Mouse (Mus musculus) liver, embryonic 11.5 days (tissue): Measurements from ENCODE around the gene 4930568D16Rik. TPM values are rescaled to one million over a fixed set of nuclear protein-coding genes. Genes with fewer than 3 reads are reported as not detected.

Experiments used
- ATAC-seq: fragments of 200-750 bp; cut with Nextera tagmentation; replicated peaks from 2 replicates; pipeline ENCODE4 v1.8.0; 2017; ENCODE audit warnings: moderate number of reproducible peaks, mild to moderate bottlenecking, moderate TSS enrichment, moderate library complexity; ENCODE audit not compliant: low FRiP score
- DNase-seq: peaks from one replicate; pipeline ENCODE4 v3.0.0-alpha.2; 2017; ENCODE audit warnings: low spot score
- H3K27ac ChIP-seq: fragments of 300-500 bp; sonication (generic); 2 replicates; pipeline ENCODE4 v1.5.1; 2014; ENCODE audit warnings: mild to moderate bottlenecking, low read depth, low read length, control low read depth
- H3K27me3 ChIP-seq: fragments of 300-500 bp; sonication (generic); replicated peaks from 2 replicates; pipeline ENCODE4 v1.6.1; 2014; ENCODE audit warnings: low read length, mixed read lengths; ENCODE audit not compliant: control insufficient read depth, insufficient read depth
- H3K36me3 ChIP-seq: fragments of 300-500 bp; sonication (generic); 2 replicates; pipeline ENCODE4 v1.6.1; 2014; ENCODE audit warnings: mild to moderate bottlenecking, low read length, moderate library complexity, mixed read lengths; ENCODE audit not compliant: control insufficient read depth, insufficient read depth
- H3K4me1 ChIP-seq: fragments of 300-500 bp; sonication (generic); replicated peaks from 2 replicates; pipeline ENCODE4 v1.6.1; 2014; ENCODE audit warnings: low read length, mixed read lengths; ENCODE audit not compliant: control insufficient read depth, insufficient read depth
- H3K4me2 ChIP-seq: fragments of 300-500 bp; sonication (generic); 2 replicates; pipeline ENCODE4 v1.6.1; 2014; ENCODE audit warnings: mild to moderate bottlenecking, control low read depth, moderate library complexity
- H3K4me3 ChIP-seq: fragments of 300-500 bp; sonication (generic); 2 replicates; pipeline ENCODE4 v1.5.1; 2014; ENCODE audit warnings: low read depth, low read length, control low read depth
- H3K9ac ChIP-seq: fragments of 300-500 bp; sonication (generic); 2 replicates; pipeline ENCODE4 v1.6.1; 2014; ENCODE audit warnings: low read depth, low read length, control low read depth
- H3K9me3 ChIP-seq: fragments of 300-500 bp; sonication (generic); 2 replicates; pipeline ENCODE4 v1.6.1; 2016; ENCODE audit warnings: low read length, inconsistent platforms, mixed read lengths; ENCODE audit not compliant: control insufficient read depth
- WGBS: fragments of 180-500 bp; shearing (Covaris S2); extraction: QIAGEN DNeasy Blood & Tissue Kit; methylation state at CpG from one replicate; pipeline ENCODE4 v1.1.7; 2014; 5-methylcytosine and 5-hydroxymethylcytosine counted together
- polyA plus RNA-seq: library from polyadenylated mRNA; unstranded; fragments of >200 nt; fragmentation: Nextera tagmentation; extraction: Ambion mirVana; gene quantifications from 2 replicates; pipeline ENCODE4 v1.2.1, GENCODE M21; 2014

The 4930568D16Rik gene
- polyA plus RNA-seq, 1 experiment from 2014 or later, result not detected

- Histone ChIP-seq H3K9me3 (no peaks in the 10 kb centered on the region), H3K4me3 (no peak overlapping the region), H3K9ac (no peak overlapping the region), H3K27me3 (no peaks in the 10 kb centered on the region), H3K4me2 (no peak overlapping the region), H3K36me3 (no peaks in the 10 kb centered on the region), H3K4me1 (0 out of 2 replicates have a peak, but pooled peaks cover 3% of the 10 kb centered on the region), H3K27ac (no peak overlapping the region)
- 70% methylated on average over 9 of the region's 9 CpGs for WGBS
- ATAC-seq, result no peak
- no peak for DNase-seq
Observed at GRCm38 (mm10) chr2:35379306-35379705, 11.8 kb upstream of the 4930568D16Rik start.

GRCm38 (mm10) chr2:35377600-35377999, 10.1 kb upstream of the 4930568D16Rik start:
- ATAC-seq (no peak), DNase-seq (no peak)
- Histone ChIP-seq H3K27ac (no peak overlapping the region), H3K4me3 (no peak overlapping the region), H3K9me3 (no peaks in the 10 kb centered on the region), H3K4me1 (0 out of 2 replicates have a peak, but pooled peaks cover 3% of the 10 kb centered on the region), H3K36me3 (no peaks in the 10 kb centered on the region), H3K4me2 (no peak overlapping the region), H3K27me3 (no peaks in the 10 kb centered on the region), H3K9ac (no peak overlapping the region)
- WGBS, result 21% methylated on average over 6 of the region's 6 CpGs

DNA sequence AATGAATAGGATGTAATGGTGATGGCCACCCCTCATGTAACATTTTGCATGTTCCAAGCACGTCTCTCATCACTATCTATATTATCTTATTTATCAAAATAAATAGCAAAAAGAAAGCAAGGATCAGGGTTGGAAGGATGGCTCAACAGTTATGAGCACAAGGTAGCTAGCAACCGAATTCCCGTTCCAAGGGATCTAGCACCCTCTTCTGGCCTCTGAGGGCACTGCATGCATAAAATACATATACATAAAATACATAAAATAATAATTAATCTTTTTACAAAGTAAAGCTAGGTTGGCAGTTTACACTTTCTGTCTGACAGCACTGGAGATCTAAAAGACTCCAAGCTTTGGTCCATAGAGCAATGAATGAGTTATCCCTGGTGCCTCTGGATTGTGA, 5.5 kb upstream of the 4930568D16Rik start:
- 9% methylated on average over 3 of the region's 3 CpGs for WGBS
- no peaks in the 10 kb centered on the region for H3K36me3 ChIP-seq
- no peak overlapping the region for H3K27ac ChIP-seq

GRCm38 (mm10) chr2:35370686-35371085, 3.2 kb upstream of the 4930568D16Rik start:
- no peaks in the 10 kb centered on the region for H3K36me3 ChIP-seq
- no peaks in the 10 kb centered on the region for H3K27me3 ChIP-seq
- H3K9me3 ChIP-seq, result no peaks in the 10 kb centered on the region
- DNase-seq (no peak), ATAC-seq (no peak)
- no peak overlapping the region for H3K9ac ChIP-seq
- H3K4me1 ChIP-seq, result no peaks in the 10 kb centered on the region
- no peak overlapping the region for H3K4me3 ChIP-seq
- no peak overlapping the region for H3K27ac ChIP-seq
- no peak overlapping the region for H3K4me2 ChIP-seq

More for the DNA sequence above, 5.5 kb upstream of the 4930568D16Rik start:
- no peak overlapping the region for H3K4me3 ChIP-seq
- no peak for ATAC-seq
- no peak overlapping the region for H3K4me2 ChIP-seq
- no peak overlapping the region for H3K9ac ChIP-seq
- H3K9me3 ChIP-seq, result no peaks in the 10 kb centered on the region
- H3K4me1 ChIP-seq, result 0 out of 2 replicates have a peak, but pooled peaks cover 3% of the 10 kb centered on the region
- no peak for DNase-seq
- H3K27me3 ChIP-seq, result no peaks in the 10 kb centered on the region

DNA sequence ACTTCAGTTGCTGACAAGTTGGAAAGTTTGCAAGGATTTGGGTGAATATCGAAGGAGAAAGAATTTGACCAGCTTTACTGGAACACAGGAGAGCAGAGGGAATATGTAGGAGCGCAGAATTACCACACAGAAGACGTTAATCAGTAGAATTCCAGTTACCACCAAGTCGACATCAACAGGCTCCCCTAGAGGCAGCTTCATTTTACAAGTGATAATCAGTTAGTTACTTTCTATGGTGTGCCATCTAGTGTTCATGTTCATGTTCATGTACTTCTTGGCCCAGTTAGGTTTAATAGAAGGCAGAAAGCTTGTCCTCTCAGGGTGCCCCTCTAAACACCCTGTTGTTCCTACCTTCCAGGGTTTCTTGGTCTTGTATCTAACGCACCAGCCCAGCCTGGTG, 18.3 kb downstream of the 4930568D16Rik start:
- Histone ChIP-seq H3K4me2 (no peak overlapping the region), H3K27ac (no peak overlapping the region), H3K36me3 (no peaks in the 10 kb centered on the region), H3K4me1 (no peaks in the 10 kb centered on the region), H3K9me3 (no peaks in the 10 kb centered on the region), H3K4me3 (no peak overlapping the region), H3K27me3 (no peaks in the 10 kb centered on the region), H3K9ac (no peak overlapping the region)
- WGBS, result 46% methylated on average over 5 of the region's 5 CpGs
- no peak for DNase-seq
- ATAC-seq, result peak; percentile 41; the same call in 1 of the 2 replicates

DNA sequence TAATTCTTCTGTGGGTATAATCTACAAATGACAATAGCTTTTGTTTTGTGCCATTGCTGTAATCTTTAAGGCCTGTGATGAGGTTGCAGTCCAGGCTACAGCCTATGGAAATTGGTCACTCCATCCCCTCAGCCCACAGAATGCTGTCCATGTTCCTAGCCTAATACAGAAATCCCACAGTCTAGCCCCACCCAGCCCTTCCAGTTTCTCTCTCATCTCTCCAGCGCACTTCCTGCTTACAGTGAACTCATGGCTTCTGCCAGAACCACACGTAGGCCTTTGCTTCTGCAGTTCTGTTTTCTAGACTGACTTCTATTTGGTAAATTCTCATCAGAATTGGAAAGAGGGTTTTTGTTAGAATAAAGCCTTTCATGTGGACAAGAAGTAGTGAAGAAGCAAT, 21.5 kb downstream of the 4930568D16Rik start:
- Histone ChIP-seq H3K9me3 (no peaks in the 10 kb centered on the region), H3K4me2 (no peak overlapping the region), H3K4me1 (no peaks in the 10 kb centered on the region), H3K9ac (no peak overlapping the region), H3K36me3 (no peaks in the 10 kb centered on the region), H3K4me3 (no peak overlapping the region), H3K27ac (no peak overlapping the region), H3K27me3 (no peaks in the 10 kb centered on the region)
- 47% methylated on average over 2 of the region's 2 CpGs for WGBS
- ATAC-seq, result no peak
- DNase-seq, result no peak

DNA sequence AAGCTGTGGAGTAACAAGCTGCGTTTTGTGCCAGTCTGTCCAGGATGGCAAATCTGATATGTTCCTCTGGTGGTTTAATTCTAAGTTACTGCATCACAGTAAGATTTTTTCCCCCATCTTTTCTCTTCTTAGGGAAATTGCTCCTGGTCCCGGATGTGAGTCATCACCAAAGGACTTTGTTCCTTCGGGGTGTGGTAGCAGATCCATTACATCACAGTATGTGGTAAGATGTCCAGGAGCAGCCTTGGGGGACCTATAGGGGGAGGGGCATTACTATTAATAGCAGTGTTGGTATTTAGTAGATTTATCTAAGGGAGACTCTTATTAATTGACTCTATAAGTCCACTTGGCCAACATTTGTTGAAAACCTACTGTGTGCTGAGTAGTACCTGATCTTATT, 24.9 kb downstream of the 4930568D16Rik start:
- H3K4me1 ChIP-seq, result peaks cover 1% of the 10 kb centered on the region
- ATAC-seq (no peak), DNase-seq (no peak)
- H3K27ac ChIP-seq, result no peak overlapping the region
- no peak overlapping the region for H3K4me3 ChIP-seq
- WGBS, result 64% methylated on average over 3 of the region's 3 CpGs
- H3K27me3 ChIP-seq, result no peaks in the 10 kb centered on the region
- H3K36me3 ChIP-seq, result no peaks in the 10 kb centered on the region
- no peak overlapping the region for H3K9ac ChIP-seq
- no peak overlapping the region for H3K4me2 ChIP-seq
- H3K9me3 ChIP-seq, result no peaks in the 10 kb centered on the region

DNA sequence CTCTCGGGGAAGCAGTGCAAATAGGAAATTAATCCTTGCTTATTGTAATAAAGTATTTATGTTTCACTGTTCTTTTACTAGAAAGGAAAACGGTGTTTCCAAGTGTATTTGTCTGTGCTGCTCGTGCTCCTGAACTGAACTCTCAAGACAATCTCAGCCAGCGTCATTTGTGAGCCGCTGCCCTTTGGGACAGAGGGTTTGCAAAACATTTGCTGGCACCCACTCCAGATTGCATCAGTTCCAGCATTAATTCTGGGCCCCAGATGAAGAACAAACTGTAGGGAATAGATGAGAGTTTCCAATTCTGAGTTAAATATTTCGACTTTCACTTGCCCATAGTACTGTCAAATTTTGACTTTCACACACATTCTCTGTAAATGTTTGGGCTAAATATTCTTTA, 28.8 kb downstream of the 4930568D16Rik start:
- H3K4me1 ChIP-seq, result peaks cover 28% of the 10 kb centered on the region
- ATAC-seq (no peak), DNase-seq (no peak)
- WGBS, result 76% methylated on average over 6 of the region's 6 CpGs
- no peak overlapping the region for H3K27ac ChIP-seq
- no peaks in the 10 kb centered on the region for H3K36me3 ChIP-seq
- no peaks in the 10 kb centered on the region for H3K27me3 ChIP-seq
- H3K4me3 ChIP-seq, result no peak overlapping the region
- no peaks in the 10 kb centered on the region for H3K9me3 ChIP-seq
- H3K4me2 ChIP-seq, result no peak overlapping the region
- H3K9ac ChIP-seq, result no peak overlapping the region

DNA sequence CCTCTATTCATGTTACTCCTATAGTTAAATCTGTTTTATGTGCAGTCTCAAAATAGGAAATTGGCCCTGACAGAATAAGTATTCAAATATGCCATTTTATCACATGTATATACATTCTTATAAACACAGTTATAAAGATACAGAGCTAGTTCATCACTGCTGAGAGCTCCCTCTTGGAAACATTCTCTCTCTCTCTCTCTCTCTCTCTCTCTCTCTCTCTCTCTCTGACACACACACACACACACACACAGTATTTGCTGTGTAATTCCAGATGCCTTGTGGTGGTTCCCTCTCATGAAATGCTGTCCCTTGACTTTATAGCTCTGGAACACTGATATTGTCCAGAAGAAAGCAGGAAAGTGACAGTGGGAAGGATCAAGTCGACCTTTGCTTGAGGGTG, 29.5 kb downstream of the 4930568D16Rik start:
- Histone ChIP-seq H3K9ac (no peak overlapping the region), H3K9me3 (no peaks in the 10 kb centered on the region), H3K4me3 (no peak overlapping the region), H3K36me3 (no peaks in the 10 kb centered on the region), H3K27me3 (no peaks in the 10 kb centered on the region), H3K4me1 (peaks cover 33% of the 10 kb centered on the region), H3K27ac (no peak overlapping the region), H3K4me2 (no peak overlapping the region)
- 58% methylated on average over 1 of the region's 1 CpGs for WGBS
- ATAC-seq, result no peak
- no peak for DNase-seq
